Mouse (Mus musculus): ENCODE data around the gene Fip1l1. TPM values are rescaled to one million over a fixed set of nuclear protein-coding genes. Genes with fewer than 3 reads are reported as not detected.

Gene Fip1l1
- polyA plus RNA-seq, 1 experiment from 2014 or later, result 65.7 TPM

- Histone ChIP-seq H3K4me2 (ENCODE audit: low read depth, low read length) (no peak overlapping the region), H3K36me3 (ENCODE audit: control insufficient read depth, insufficient read depth, low read length) (no peaks in the 10 kb centered on the region), H3K9me3 (ENCODE audit: control insufficient read depth, low read length) (no peaks in the 10 kb centered on the region), H3K4me1 (ENCODE audit: control insufficient read depth, insufficient read depth, low read length) (no peaks in the 10 kb centered on the region), H3K9ac (replicated peaks; ENCODE audit: low read depth, low read length) (no peak overlapping the region), H3K27ac (ENCODE audit: low read depth, low read length) (no peak overlapping the region), H3K4me3 (ENCODE audit: low read depth, low read length) (no peak overlapping the region), H3K27me3 (ENCODE audit: control insufficient read depth, insufficient read depth, low read length) (no peaks in the 10 kb centered on the region)
- ATAC-seq (ENCODE audit: low read depth), result no peak
- WGBS, result 89% methylated on average over 2 of the region's 2 CpGs
Measured at GRCm38 (mm10) chr5:74642291-74642690, 107.0 kb downstream of the Fip1l1 start.

DNA sequence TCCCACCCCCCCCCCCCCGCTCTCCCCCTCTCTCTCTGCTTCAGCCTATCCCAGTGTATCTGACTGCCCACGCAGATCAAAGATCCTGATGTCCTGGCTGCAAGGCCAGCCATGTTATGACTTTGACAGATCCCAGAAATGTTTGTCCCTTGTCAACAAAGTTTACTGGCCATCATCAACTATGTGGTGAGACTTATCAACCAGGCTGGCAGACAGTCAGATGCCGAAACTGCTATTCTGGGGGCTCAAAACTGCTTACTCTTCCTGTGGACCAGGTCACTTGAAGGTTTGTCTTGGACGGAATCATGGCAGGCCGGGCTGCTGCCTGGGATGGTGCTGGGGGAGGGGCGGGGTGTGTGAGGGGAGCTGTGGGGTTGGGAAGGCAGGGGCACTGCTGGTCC, 112.3 kb downstream of the Fip1l1 start:
- Histone ChIP-seq H3K36me3 (ENCODE audit: control insufficient read depth, insufficient read depth, low read length) (no peaks in the 10 kb centered on the region), H3K9ac (replicated peaks; ENCODE audit: low read depth, low read length) (no peak overlapping the region), H3K27me3 (ENCODE audit: control insufficient read depth, insufficient read depth, low read length) (no peaks in the 10 kb centered on the region), H3K9me3 (ENCODE audit: control insufficient read depth, low read length) (no peaks in the 10 kb centered on the region), H3K4me2 (ENCODE audit: low read depth, low read length) (no peak overlapping the region), H3K27ac (ENCODE audit: low read depth, low read length) (no peak overlapping the region), H3K4me3 (ENCODE audit: low read depth, low read length) (no peak overlapping the region), H3K4me1 (ENCODE audit: control insufficient read depth, insufficient read depth, low read length) (no peaks in the 10 kb centered on the region)
- WGBS, result 69% methylated on average over 5 of the region's 6 CpGs
- no peak for ATAC-seq (ENCODE audit: low read depth)

DNA sequence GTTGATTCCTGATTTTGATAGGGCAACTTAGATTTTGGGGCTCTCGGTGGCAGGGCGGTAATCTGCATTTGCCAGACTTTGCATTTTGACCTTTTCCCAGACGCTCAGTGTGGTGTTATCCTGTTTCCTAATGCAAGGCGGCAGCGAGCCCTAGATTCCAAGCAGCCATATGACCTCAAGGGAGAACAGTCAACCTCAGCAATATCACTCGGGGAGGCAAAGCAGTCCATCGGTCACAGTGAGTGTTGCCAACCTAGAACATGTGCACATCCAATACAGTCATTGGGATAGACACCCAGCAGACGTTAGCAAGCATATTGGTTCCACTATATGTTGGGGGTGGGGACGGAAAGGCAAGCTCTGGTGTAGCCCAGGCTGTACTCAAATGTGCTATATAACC, 113.0 kb downstream of the Fip1l1 start:
- no peaks in the 10 kb centered on the region for H3K27me3 ChIP-seq (ENCODE audit: control insufficient read depth, insufficient read depth, low read length)
- no peak overlapping the region for H3K9ac ChIP-seq (replicated peaks; ENCODE audit: low read depth, low read length)
- no peak overlapping the region for H3K27ac ChIP-seq (ENCODE audit: low read depth, low read length)
- no peak overlapping the region for H3K4me3 ChIP-seq (ENCODE audit: low read depth, low read length)
- H3K36me3 ChIP-seq (ENCODE audit: control insufficient read depth, insufficient read depth, low read length), result no peaks in the 10 kb centered on the region
- H3K9me3 ChIP-seq (ENCODE audit: control insufficient read depth, low read length), result no peaks in the 10 kb centered on the region
- no peak for ATAC-seq (ENCODE audit: low read depth)
- H3K4me1 ChIP-seq (ENCODE audit: control insufficient read depth, insufficient read depth, low read length), result no peaks in the 10 kb centered on the region
- H3K4me2 ChIP-seq (ENCODE audit: low read depth, low read length), result no peak overlapping the region
- WGBS, result 81% methylated on average over 9 of the region's 9 CpGs

Other genes starting within 250 kb of the Fip1l1 start
- gene Scfd2, start 3.7 kb upstream of the Fip1l1 start, polyA plus RNA-seq (2014; fragmentation: Nextera tagmentation; extraction: Ambion mirVana), result 18.3 and 22.2 TPM in 2 replicates
- gene Lnx1, start 167.5 kb downstream of the Fip1l1 start, polyA plus RNA-seq (2014; fragmentation: Nextera tagmentation; extraction: Ambion mirVana), result 7.7 and 12.6 TPM in 2 replicates

Data from neural tube, embryonic 14.5 days (tissue).